1 mouse cellular context compared by ENCODE assay signal in the genomic region with DNA sequence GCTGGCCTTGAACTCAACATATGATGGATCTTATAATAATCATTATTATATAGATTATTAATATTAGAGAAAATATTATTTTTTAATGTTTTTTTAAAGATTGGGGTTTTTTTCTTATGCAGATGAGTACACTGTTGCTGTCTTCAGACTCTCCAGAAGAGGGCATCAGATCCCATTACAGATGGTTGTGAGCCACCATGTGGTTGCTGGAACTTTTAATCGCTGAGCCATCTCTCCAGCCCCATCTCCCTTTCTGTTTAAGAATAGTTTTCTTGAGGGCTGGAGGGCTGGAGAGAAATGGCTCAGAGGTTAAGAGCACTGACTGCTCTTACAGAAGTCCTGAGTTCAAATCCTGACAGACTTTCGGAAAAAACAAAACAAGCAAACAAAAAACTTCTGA.
TF ChIP-seq lines count a peak whose summit lies in the region.

No protein-coding gene starts in this region.

TF ChIP-seq in CH12.LX, 34 proteins besides CTCF, POLR2A, EP300 and RAD21:
- no peak for TF ChIP-seq UBTF (IDR thresholded peaks at IDR 0.05; ENCODE audit: low read depth, low read length)
- no peak for TF ChIP-seq ZMIZ1 (IDR thresholded peaks at IDR 0.05; ENCODE audit: low read depth, low read length)
- TF ChIP-seq TCF12 (IDR thresholded peaks at IDR 0.05; ENCODE audit: low read depth, low read length): no peak
- TF ChIP-seq NRF1 (IDR thresholded peaks at IDR 0.05; ENCODE audit: low read depth, low read length): no peak
- TF ChIP-seq SMC3 (IDR thresholded peaks at IDR 0.05; ENCODE audit: low read depth, low read length): peak; percentile 72
- no peak for TF ChIP-seq USF2 (conservative IDR thresholded peaks at IDR 0.05; ENCODE audit: low read depth, low read length)
- TF ChIP-seq MAFK (IDR thresholded peaks at IDR 0.05; ENCODE audit: insufficient replicate concordance, low read length): no peak
- no peak for TF ChIP-seq E2F4 (IDR thresholded peaks at IDR 0.05; ENCODE audit: insufficient replicate concordance, low read depth, low read length)
- TF ChIP-seq ZC3H11A (IDR thresholded peaks at IDR 0.05; ENCODE audit: low read depth, low read length): peak; percentile 19; the same call in 1 of the 2 replicates
- TF ChIP-seq ZNF384 (IDR thresholded peaks at IDR 0.05; ENCODE audit: low read depth, low read length): peak; percentile 89
- no peak for TF ChIP-seq BHLHE40 (IDR thresholded peaks at IDR 0.05; ENCODE audit: low read depth, low read length)
- no peak for TF ChIP-seq RCOR1 (conservative IDR thresholded peaks at IDR 0.05; ENCODE audit: low read depth, low read length)
- TF ChIP-seq ETS1 (conservative IDR thresholded peaks at IDR 0.05; ENCODE audit: low read depth, low read length): no peak
- TF ChIP-seq IRF4 (IDR thresholded peaks at IDR 0.05; ENCODE audit: low read depth, low read length): no peak
- no peak for TF ChIP-seq JUN (IDR thresholded peaks at IDR 0.05; ENCODE audit: insufficient read depth, low read depth, low read length)
- no peak for TF ChIP-seq MAZ (IDR thresholded peaks at IDR 0.05; ENCODE audit: low read depth, low read length)
- no peak for TF ChIP-seq SIN3A (IDR thresholded peaks at IDR 0.05; ENCODE audit: low read length)
- no peak for TF ChIP-seq MXI1 (IDR thresholded peaks at IDR 0.05; ENCODE audit: low read depth, low read length)
- no peak for TF ChIP-seq CHD2 (IDR thresholded peaks at IDR 0.05; ENCODE audit: low read length)
- TF ChIP-seq JUND (conservative IDR thresholded peaks at IDR 0.05; ENCODE audit: low read depth, low read length): no peak
- no peak for TF ChIP-seq KAT2A (IDR thresholded peaks at IDR 0.05; ENCODE audit: insufficient replicate concordance, low read length)
- TF ChIP-seq MYC (IDR thresholded peaks at IDR 0.05; ENCODE audit: low read depth, low read length): peak; percentile 98
- TF ChIP-seq MAX (IDR thresholded peaks at IDR 0.05; ENCODE audit: low read length): no peak
- TF ChIP-seq POLR2AphosphoS2 (IDR thresholded peaks at IDR 0.05; ENCODE audit: low read depth, low read length): no peak
- no peak for TF ChIP-seq NELFE (IDR thresholded peaks at IDR 0.05; ENCODE audit: low read depth, low read length)
- no peak for TF ChIP-seq USF1 (IDR thresholded peaks at IDR 0.05; ENCODE audit: low read depth, low read length)
- TF ChIP-seq ELF1 (IDR thresholded peaks at IDR 0.05; ENCODE audit: low read depth, low read length): no peak
- no peak for TF ChIP-seq ZKSCAN1 (IDR thresholded peaks at IDR 0.05; ENCODE audit: borderline replicate concordance, low read depth, low read length)
- no peak for TF ChIP-seq GABPA (IDR thresholded peaks at IDR 0.05; ENCODE audit: insufficient replicate concordance, low read depth, low read length)
- no peak for TF ChIP-seq CHD1 (IDR thresholded peaks at IDR 0.05; ENCODE audit: low read depth, low read length)
- no peak for TF ChIP-seq TBP (conservative IDR thresholded peaks at IDR 0.05; ENCODE audit: low read depth, low read length)
- TF ChIP-seq HCFC1 (IDR thresholded peaks at IDR 0.05; ENCODE audit: low read depth, low read length): peak; percentile 26; the same call in 1 of the 2 replicates
- TF ChIP-seq PAX5 (IDR thresholded peaks at IDR 0.05; ENCODE audit: low read length): no peak
- no peak for TF ChIP-seq MEF2A (IDR thresholded peaks at IDR 0.05; ENCODE audit: borderline replicate concordance, low read depth, low read length)
